Mouse (Mus musculus) liver, postnatal 0 days (tissue): ENCODE results near the gene 0610010K14Rik. TPM values are rescaled to one million over a fixed set of nuclear protein-coding genes. Genes with fewer than 3 reads are reported as not detected.

Experiments
- ATAC-seq: fragments of 200-750 bp; cut with Nextera tagmentation; 2 replicates; pipeline ENCODE4 v1.8.0; 2017; ENCODE audit warnings: mild to moderate bottlenecking, moderate library complexity
- DNase-seq: peaks from one replicate; pipeline ENCODE4 v3.0.0-alpha.2; 2016
- H3K27ac ChIP-seq: fragments of 300-500 bp; sonication (generic); 2 replicates; pipeline ENCODE4 v1.5.1; 2014; ENCODE audit warnings: antibody characterized with exemption, moderate library complexity, mild to moderate bottlenecking, low read depth
- H3K27me3 ChIP-seq: fragments of 300-500 bp; sonication (generic); 2 replicates; pipeline ENCODE4 v1.6.1; 2014; ENCODE audit warnings: low read length, control low read depth, mixed read lengths; ENCODE audit not compliant: insufficient read depth
- H3K36me3 ChIP-seq: fragments of 300-500 bp; sonication (generic); replicated peaks from 2 replicates; pipeline ENCODE4 v1.6.1; 2014; ENCODE audit warnings: mild to moderate bottlenecking, control low read depth, low read length, moderate library complexity, mixed read lengths; ENCODE audit not compliant: insufficient read depth
- H3K4me1 ChIP-seq: fragments of 300-500 bp; sonication (generic); 2 replicates; pipeline ENCODE4 v1.6.1; 2014; ENCODE audit warnings: antibody characterized with exemption, mild to moderate bottlenecking, control low read depth; ENCODE audit not compliant: insufficient read depth
- H3K4me2 ChIP-seq: fragments of 300-500 bp; sonication (generic); 2 replicates; pipeline ENCODE4 v1.6.1; 2014; ENCODE audit warnings: low read depth, mild to moderate bottlenecking, low read length, moderate library complexity, mixed read lengths
- H3K4me3 ChIP-seq: fragments of 300-500 bp; sonication (generic); 2 replicates; pipeline ENCODE4 v1.5.1; 2014; ENCODE audit warnings: low read depth, low read length
- H3K9ac ChIP-seq: fragments of 300-500 bp; sonication (generic); replicated peaks from 2 replicates; pipeline ENCODE4 v1.6.1; 2014; ENCODE audit warnings: mild to moderate bottlenecking, moderate library complexity
- H3K9me3 ChIP-seq: fragments of 300-500 bp; sonication (generic); 2 replicates; pipeline ENCODE4 v1.6.1; 2016; ENCODE audit warnings: mild to moderate bottlenecking, control low read depth, low read length, mixed read lengths
- CTCF ChIP-seq: sonication (generic); IDR thresholded peaks from 2 replicates; pipeline ENCODE4 v1.5.1; 2016; ENCODE audit warnings: antibody characterized with exemption, low read depth
- EP300 ChIP-seq: IDR thresholded peaks from 2 replicates; pipeline ENCODE4 v1.6.1; 2016; ENCODE audit warnings: antibody characterized with exemption, low read depth, mild to moderate bottlenecking
- WGBS: fragments of 180-500 bp; shearing (Covaris S2); extraction: QIAGEN DNeasy Blood & Tissue Kit; methylation state at CpG from one replicate; pipeline ENCODE4 v1.1.7; 2014; ENCODE audit not compliant: insufficient replicate concordance; 5-methylcytosine and 5-hydroxymethylcytosine counted together
- polyA plus RNA-seq: library from polyadenylated mRNA; unstranded; fragments of >200 nt; fragmentation: Nextera tagmentation; extraction: Ambion mirVana; gene quantifications from 2 replicates; pipeline ENCODE4 v1.2.1, GENCODE M21; 2015

0610010K14Rik gene
- polyA plus RNA-seq, 1 experiment from 2014 or later = 48.9 TPM

GRCm38 (mm10) chr11:70220323-70220722 lies 17.4 kb downstream of the 0610010K14Rik start:
- H3K4me3 ChIP-seq = peak overlapping the region; percentile 61

DNA sequence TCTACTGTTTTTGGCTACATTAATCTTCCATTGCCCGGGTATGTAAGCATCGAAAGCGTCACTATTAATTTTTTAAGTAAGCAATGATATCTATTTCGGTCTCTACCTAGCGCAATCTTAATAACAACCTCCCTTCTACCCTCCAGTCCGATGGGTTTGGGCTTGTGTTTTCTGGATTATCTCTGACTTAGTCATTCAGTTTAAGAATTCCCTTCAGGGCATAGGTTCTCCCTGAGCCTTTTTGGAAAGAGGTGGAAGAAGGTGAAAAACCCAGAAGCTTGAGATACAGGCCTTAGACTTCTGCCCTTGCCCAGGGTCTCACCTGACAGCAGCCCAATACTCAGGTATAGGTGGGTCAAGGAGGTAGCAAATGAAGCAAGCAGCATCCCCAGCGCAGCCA lies 17.8 kb downstream of the 0610010K14Rik start:
- Histone ChIP-seq H3K9me3 (no peaks in the 10 kb centered on the region), H3K9ac (peak overlapping the region; percentile 73), H3K4me3 (peak overlapping the region; percentile 61), H3K36me3 (no peaks in the 10 kb centered on the region), H3K27ac (no peak overlapping the region; the same call in 1 of the 2 replicates), H3K27me3 (peaks cover 17% of the 10 kb centered on the region), H3K4me1 (peaks cover 24% of the 10 kb centered on the region), H3K4me2 (peak overlapping the region; percentile 97)
- DNase-seq = no peak
- ATAC-seq = no peak
- WGBS = 65% methylated on average over 7 of the region's 7 CpGs
- TF ChIP-seq EP300 = no peak
- no peak for TF ChIP-seq CTCF

More at GRCm38 (mm10) chr11:70220323-70220722, 17.4 kb downstream of the 0610010K14Rik start:
- no peak for DNase-seq
- H3K27me3 ChIP-seq = peaks cover 16% of the 10 kb centered on the region
- 3% methylated on average over 24 of the region's 24 CpGs for WGBS
- no peaks in the 10 kb centered on the region for H3K36me3 ChIP-seq
- H3K9me3 ChIP-seq = no peaks in the 10 kb centered on the region
- peak overlapping the region; percentile 87 for H3K27ac ChIP-seq
- H3K4me2 ChIP-seq = peak overlapping the region; percentile 97
- TF ChIP-seq CTCF (no peak), EP300 (no peak)
- peak overlapping the region; percentile 73 for H3K9ac ChIP-seq
- H3K4me1 ChIP-seq = peaks cover 24% of the 10 kb centered on the region
- ATAC-seq = no peak

DNA sequence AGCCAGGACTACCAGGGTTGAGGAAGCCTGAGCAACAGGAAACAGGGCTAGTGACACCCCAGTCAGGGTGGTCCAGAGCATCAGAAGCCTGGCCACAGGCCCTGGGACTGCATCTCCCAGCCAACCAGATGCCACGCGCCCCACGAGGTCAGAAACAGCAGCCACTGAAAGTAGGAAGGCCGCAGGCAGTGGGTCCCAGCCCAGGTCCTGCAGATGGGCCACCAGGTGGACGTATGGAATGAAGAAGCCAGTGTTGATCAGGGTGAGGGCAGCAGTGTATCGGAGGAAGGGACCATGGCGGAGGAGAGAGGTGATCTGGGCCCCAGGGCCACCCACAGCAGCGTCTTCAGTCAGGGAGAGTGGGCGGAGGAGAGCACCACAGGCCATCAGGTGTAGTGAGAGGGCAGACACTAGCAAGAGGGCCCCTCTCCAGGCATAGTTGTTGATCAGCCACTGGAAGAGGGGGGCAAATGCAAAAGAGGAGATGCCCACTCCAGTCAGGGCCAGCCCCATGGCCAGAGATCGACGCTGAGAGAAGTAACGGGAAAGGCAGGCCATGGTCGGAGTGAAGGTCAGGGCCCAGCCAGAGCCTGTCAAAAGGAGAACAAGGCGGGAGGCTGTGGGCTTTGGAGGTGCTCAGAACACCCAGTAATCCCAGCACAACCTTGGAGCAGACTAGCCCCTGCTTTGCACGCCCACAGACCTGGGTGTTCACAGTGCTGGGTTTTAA lies 18.8 kb downstream of the 0610010K14Rik start:
- Histone ChIP-seq H3K4me3 (no peak overlapping the region), H3K9me3 (no peaks in the 10 kb centered on the region), H3K36me3 (no peaks in the 10 kb centered on the region), H3K4me1 (peaks cover 33% of the 10 kb centered on the region), H3K4me2 (no peak overlapping the region), H3K9ac (no peak overlapping the region), H3K27me3 (peaks cover 25% of the 10 kb centered on the region), H3K27ac (no peak overlapping the region)
- 91% methylated on average over 15 of the region's 15 CpGs for WGBS
- no peak for DNase-seq
- no peak for ATAC-seq
- TF ChIP-seq EP300 (no peak), CTCF (no peak)

DNA sequence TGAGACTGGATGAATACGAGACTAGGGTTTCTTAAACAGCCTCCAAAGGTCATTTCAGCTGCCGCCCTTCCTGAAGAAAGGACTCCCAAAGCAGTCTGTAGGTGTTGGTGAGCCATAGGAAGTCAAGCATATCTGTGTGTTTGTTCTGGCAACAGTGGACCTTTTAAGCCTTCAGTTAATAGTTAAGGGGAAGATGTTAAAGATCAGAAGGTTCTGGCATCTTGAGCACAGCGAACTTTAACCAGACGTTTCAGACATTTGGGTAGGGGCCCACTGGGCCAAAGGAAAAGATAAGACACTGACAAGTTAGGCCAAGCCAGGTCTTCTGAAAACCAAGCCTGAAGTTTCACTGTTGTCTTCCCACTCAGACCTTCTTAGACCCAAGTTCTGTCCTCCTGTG lies 19.7 kb downstream of the 0610010K14Rik start:
- H3K4me3 ChIP-seq = no peak overlapping the region
- WGBS = 79% methylated on average over 4 of the region's 4 CpGs
- H3K4me2 ChIP-seq = no peak overlapping the region
- ATAC-seq (no peak), DNase-seq (no peak)
- H3K27me3 ChIP-seq = peaks cover 34% of the 10 kb centered on the region
- peaks cover 33% of the 10 kb centered on the region for H3K4me1 ChIP-seq
- no peaks in the 10 kb centered on the region for H3K9me3 ChIP-seq
- no peak overlapping the region for H3K27ac ChIP-seq
- H3K9ac ChIP-seq = no peak overlapping the region
- no peaks in the 10 kb centered on the region for H3K36me3 ChIP-seq
- TF ChIP-seq EP300 (no peak), CTCF (no peak)

DNA sequence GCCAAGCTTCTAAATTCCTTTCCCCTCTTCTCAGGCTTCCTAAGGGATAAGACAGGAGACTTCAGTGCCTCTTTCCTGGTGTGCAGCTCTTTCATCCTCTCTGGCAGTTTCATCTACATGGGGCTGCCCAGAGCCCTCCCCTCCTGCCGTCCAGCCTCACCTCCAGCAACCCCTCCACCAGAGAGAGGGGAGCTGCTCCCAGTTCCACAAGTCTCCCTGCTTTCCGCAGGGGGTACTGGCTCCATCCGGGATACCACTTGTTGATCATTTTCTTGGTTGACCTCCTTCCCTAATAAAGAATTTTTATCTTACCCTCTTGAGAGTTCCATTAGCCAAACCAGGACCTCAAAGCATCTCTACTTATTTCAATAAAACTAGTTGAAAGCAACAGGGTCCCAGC lies 21.6 kb downstream of the 0610010K14Rik start:
- H3K9ac ChIP-seq = no peak overlapping the region
- H3K4me1 ChIP-seq = peaks cover 22% of the 10 kb centered on the region

DNA sequence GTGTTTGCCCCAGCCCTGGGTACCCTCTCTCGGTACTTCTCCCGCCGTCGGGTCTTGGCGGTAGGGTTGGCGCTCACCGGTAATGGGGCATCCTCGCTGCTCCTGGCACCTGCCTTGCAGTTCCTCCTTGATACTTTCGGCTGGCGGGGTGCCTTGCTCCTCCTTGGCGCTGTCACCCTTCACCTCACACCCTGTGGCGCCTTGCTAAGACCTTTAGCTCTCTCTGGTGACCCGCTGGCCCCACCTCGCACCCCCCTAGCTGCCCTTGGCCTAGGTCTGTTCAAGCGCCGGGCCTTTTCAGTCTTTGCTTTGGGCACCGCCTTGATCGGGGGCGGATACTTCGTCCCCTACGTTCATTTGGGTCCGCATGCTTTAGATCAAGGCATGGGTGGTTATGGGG lies 22.4 kb downstream of the 0610010K14Rik start:
- H3K9ac ChIP-seq = no peak overlapping the region
- H3K4me2 ChIP-seq = no peak overlapping the region
- peaks cover 35% of the 10 kb centered on the region for H3K27me3 ChIP-seq
- no peak for TF ChIP-seq EP300
- TF ChIP-seq CTCF = no peak
- no peaks in the 10 kb centered on the region for H3K9me3 ChIP-seq
- no peak for ATAC-seq
- H3K36me3 ChIP-seq = no peaks in the 10 kb centered on the region
- 29% methylated on average over 22 of the region's 22 CpGs for WGBS
- no peak for DNase-seq
- peaks cover 17% of the 10 kb centered on the region for H3K4me1 ChIP-seq
- no peak overlapping the region for H3K27ac ChIP-seq
- H3K4me3 ChIP-seq = 0 out of 2 replicates have a peak overlapping the region, but pooled peaks have one; percentile 32

More for the DNA sequence above, 21.6 kb downstream of the 0610010K14Rik start:
- H3K4me2 ChIP-seq = no peak overlapping the region
- H3K36me3 ChIP-seq = no peaks in the 10 kb centered on the region
- TF ChIP-seq EP300 (no peak), CTCF (no peak)
- no peak overlapping the region for H3K4me3 ChIP-seq
- no peak overlapping the region for H3K27ac ChIP-seq
- H3K27me3 ChIP-seq = peaks cover 35% of the 10 kb centered on the region
- no peaks in the 10 kb centered on the region for H3K9me3 ChIP-seq
- 78% methylated on average over 3 of the region's 3 CpGs for WGBS
- ATAC-seq (no peak), DNase-seq (no peak)
